Mouse (Mus musculus): ENCODE data around the gene Cdc42bpb. TPM values are rescaled to one million over a fixed set of nuclear protein-coding genes. Genes with fewer than 3 reads are reported as not detected.
A peak's percentile ranks its signal among the peaks of the same experiment; 100 is the strongest.

The Cdc42bpb gene
- polyA plus RNA-seq, 1 experiment from 2014 or later: 18.7 TPM

- Histone ChIP-seq H3K9ac (ENCODE audit: low read length) (peak overlapping the region; percentile 45; the same call in 1 of the 2 replicates), H3K27me3 (ENCODE audit: control insufficient read depth, insufficient read depth, low read length) (no peaks in the 10 kb centered on the region), H3K36me3 (ENCODE audit: control insufficient read depth, insufficient read depth, low read length) (no peaks in the 10 kb centered on the region), H3K4me3 (ENCODE audit: low read depth, low read length) (peak overlapping the region; percentile 19), H3K4me1 (replicated peaks; ENCODE audit: control insufficient read depth, insufficient read depth) (peaks cover 7% of the 10 kb centered on the region), H3K9me3 (ENCODE audit: control insufficient read depth, low read length) (no peaks in the 10 kb centered on the region), H3K27ac (replicated peaks) (peak overlapping the region; percentile 56), H3K4me2 (replicated peaks; ENCODE audit: low read depth) (peak overlapping the region; percentile 54)
- peak; percentile 42 for TF ChIP-seq CTCF (IDR thresholded peaks at IDR 0.05; ENCODE audit: low read depth)
- TF ChIP-seq EP300 (optimal IDR thresholded peaks at IDR 0.05): no peak
- 25% methylated on average over 12 of the region's 12 CpGs for WGBS
- DNase-seq (ENCODE audit: low spot score): no peak
- no peak; the same call in 1 of the 2 replicates for ATAC-seq (ENCODE audit: low FRiP score, low TSS enrichment)
These were observed 35.2 kb upstream of the Cdc42bpb start for GRCm38 (mm10) chr12:111412581-111413284.

GRCm38 (mm10) chr12:111411631-111412355 is 34.3 kb upstream of the Cdc42bpb start:
- no peak overlapping the region for H3K9ac ChIP-seq (ENCODE audit: low read length)
- H3K9me3 ChIP-seq (ENCODE audit: control insufficient read depth, low read length): no peaks in the 10 kb centered on the region
- no peaks in the 10 kb centered on the region for H3K27me3 ChIP-seq (ENCODE audit: control insufficient read depth, insufficient read depth, low read length)
- H3K27ac ChIP-seq (replicated peaks): no peak overlapping the region
- no peaks in the 10 kb centered on the region for H3K36me3 ChIP-seq (ENCODE audit: control insufficient read depth, insufficient read depth, low read length)
- TF ChIP-seq EP300 (optimal IDR thresholded peaks at IDR 0.05) (no peak), CTCF (IDR thresholded peaks at IDR 0.05; ENCODE audit: low read depth) (no peak)
- 68% methylated on average over 8 of the region's 8 CpGs for WGBS
- peaks cover 5% of the 10 kb centered on the region for H3K4me1 ChIP-seq (replicated peaks; ENCODE audit: control insufficient read depth, insufficient read depth)
- DNase-seq (ENCODE audit: low spot score) (no peak), ATAC-seq (ENCODE audit: low FRiP score, low TSS enrichment) (no peak)
- H3K4me3 ChIP-seq (ENCODE audit: low read depth, low read length): no peak overlapping the region
- no peak overlapping the region for H3K4me2 ChIP-seq (replicated peaks; ENCODE audit: low read depth)

DNA sequence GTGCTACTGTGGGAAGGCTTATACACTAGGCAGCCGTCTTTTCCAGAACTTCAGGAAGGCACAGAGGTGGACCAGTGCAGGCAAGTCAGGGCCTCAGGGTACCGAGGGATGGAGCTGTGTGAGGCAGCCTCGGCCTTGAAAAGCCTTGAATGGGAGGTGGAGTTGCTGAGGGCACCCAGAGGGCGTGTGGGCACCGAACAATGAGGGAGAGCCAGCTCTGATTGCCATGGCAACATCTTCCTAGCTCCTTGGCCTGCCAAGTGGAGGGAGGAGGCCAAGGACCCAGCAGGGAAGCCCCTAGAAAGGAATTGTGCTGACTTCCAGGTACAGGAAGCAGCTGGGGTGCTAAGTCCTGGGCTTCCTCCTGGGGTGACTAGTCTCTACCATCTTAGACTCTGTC is 32.1 kb upstream of the Cdc42bpb start:
- H3K4me1 ChIP-seq (replicated peaks; ENCODE audit: control insufficient read depth, insufficient read depth): peaks cover 2% of the 10 kb centered on the region
- 40% methylated on average over 5 of the region's 5 CpGs for WGBS

DNA sequence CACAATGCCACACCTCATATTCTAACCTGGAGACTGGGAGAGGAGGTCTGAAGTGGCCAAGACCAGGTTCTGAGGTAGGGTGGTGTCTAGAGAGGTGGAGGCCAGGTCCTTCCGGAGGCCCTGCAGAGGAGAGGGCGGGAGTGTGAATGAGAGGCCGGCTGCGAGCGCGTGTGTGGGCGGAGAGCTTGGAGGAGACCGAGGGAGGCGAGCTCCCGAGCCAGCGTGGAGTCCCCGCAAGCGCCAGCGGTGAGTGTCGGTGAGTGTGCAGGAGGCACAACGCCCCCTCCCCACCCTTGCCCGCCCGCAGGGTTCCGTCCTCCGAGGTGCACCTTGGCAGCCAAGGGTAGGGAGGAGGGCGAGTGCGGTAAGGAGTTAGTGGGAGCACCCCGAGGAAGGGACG is 29.1 kb upstream of the Cdc42bpb start, which contains the start of gene Lbhd2:
Gene Lbhd2 (plus strand): TSS at position 188 of the 400 bp plus-strand sequence.
- Histone ChIP-seq H3K4me1 (replicated peaks; ENCODE audit: control insufficient read depth, insufficient read depth) (no peaks in the 10 kb centered on the region; the same call in 1 of the 2 replicates), H3K4me2 (replicated peaks; ENCODE audit: low read depth) (peak within 1 kb of the TSS; percentile 37; the same call in 1 of the 2 replicates), H3K4me3 (ENCODE audit: low read depth, low read length) (peak within 1 kb of the TSS; percentile 18), H3K36me3 (ENCODE audit: control insufficient read depth, insufficient read depth, low read length) (no peaks in the 10 kb centered on the region), H3K9me3 (ENCODE audit: control insufficient read depth, low read length) (no peaks in the 10 kb centered on the region), H3K27me3 (ENCODE audit: control insufficient read depth, insufficient read depth, low read length) (no peaks in the 10 kb centered on the region), H3K9ac (ENCODE audit: low read length) (no peak within 1 kb of the TSS), H3K27ac (replicated peaks) (no peak within 1 kb of the TSS)
- 7% methylated on average over 22 of the region's 24 CpGs for WGBS
- ATAC-seq (ENCODE audit: low FRiP score, low TSS enrichment) (no peak), DNase-seq (ENCODE audit: low spot score) (no peak)
- TF ChIP-seq CTCF (IDR thresholded peaks at IDR 0.05; ENCODE audit: low read depth) (no peak), EP300 (optimal IDR thresholded peaks at IDR 0.05) (no peak)

More for the DNA sequence above, 32.1 kb upstream of the Cdc42bpb start:
- Histone ChIP-seq H3K9me3 (ENCODE audit: control insufficient read depth, low read length) (no peaks in the 10 kb centered on the region), H3K4me3 (ENCODE audit: low read depth, low read length) (no peak overlapping the region), H3K27me3 (ENCODE audit: control insufficient read depth, insufficient read depth, low read length) (no peaks in the 10 kb centered on the region), H3K27ac (replicated peaks) (no peak overlapping the region), H3K36me3 (ENCODE audit: control insufficient read depth, insufficient read depth, low read length) (no peaks in the 10 kb centered on the region), H3K9ac (ENCODE audit: low read length) (no peak overlapping the region), H3K4me2 (replicated peaks; ENCODE audit: low read depth) (no peak overlapping the region)
- DNase-seq (ENCODE audit: low spot score) (no peak), ATAC-seq (ENCODE audit: low FRiP score, low TSS enrichment) (no peak)
- TF ChIP-seq CTCF (IDR thresholded peaks at IDR 0.05; ENCODE audit: low read depth) (no peak), EP300 (optimal IDR thresholded peaks at IDR 0.05) (no peak)

DNA sequence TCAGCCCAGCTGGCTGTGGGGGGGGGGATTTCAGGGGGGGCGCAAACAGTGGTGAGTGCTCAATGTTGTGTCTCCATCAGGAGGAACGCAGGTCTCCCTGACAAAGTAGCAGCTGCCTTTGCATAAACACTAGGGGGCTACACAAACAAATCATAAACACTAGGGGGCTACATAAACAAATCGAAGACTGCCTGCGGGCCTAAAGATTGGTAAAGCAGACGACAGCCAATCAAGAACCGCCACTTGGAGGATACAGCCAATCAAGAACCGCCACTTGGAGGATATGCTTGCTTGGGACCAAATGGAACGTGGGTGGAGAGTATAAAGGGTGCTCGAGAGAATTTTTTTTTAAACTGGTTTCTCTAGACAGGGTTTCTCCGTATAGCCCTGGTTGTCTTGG is 27.4 kb upstream of the Cdc42bpb start:
- no peak for DNase-seq (ENCODE audit: low spot score)
- WGBS: 56% methylated on average over 10 of the region's 10 CpGs
- Histone ChIP-seq H3K9ac (ENCODE audit: low read length) (no peak overlapping the region), H3K4me1 (replicated peaks; ENCODE audit: control insufficient read depth, insufficient read depth) (no peaks in the 10 kb centered on the region; the same call in 1 of the 2 replicates), H3K9me3 (ENCODE audit: control insufficient read depth, low read length) (no peaks in the 10 kb centered on the region), H3K27me3 (ENCODE audit: control insufficient read depth, insufficient read depth, low read length) (no peaks in the 10 kb centered on the region), H3K4me2 (replicated peaks; ENCODE audit: low read depth) (no peak overlapping the region), H3K4me3 (ENCODE audit: low read depth, low read length) (no peak overlapping the region), H3K27ac (replicated peaks) (no peak overlapping the region), H3K36me3 (ENCODE audit: control insufficient read depth, insufficient read depth, low read length) (no peaks in the 10 kb centered on the region)
- no peak for TF ChIP-seq EP300 (optimal IDR thresholded peaks at IDR 0.05)
- TF ChIP-seq CTCF (IDR thresholded peaks at IDR 0.05; ENCODE audit: low read depth): no peak
- no peak for ATAC-seq (ENCODE audit: low FRiP score, low TSS enrichment)

Data from stomach, postnatal 0 days (tissue).